Mouse (Mus musculus) liver, embryonic 14.5 days (tissue): ENCODE data around the gene Abhd5. TPM values are rescaled to one million over a fixed set of nuclear protein-coding genes. Genes with fewer than 3 reads are reported as not detected.

Experiments
- ATAC-seq: fragments of 200-750 bp; cut with Nextera tagmentation; 2 replicates; pipeline ENCODE4 v1.8.0; 2017; ENCODE audit warnings: moderate number of reproducible peaks, mild to moderate bottlenecking, moderate library complexity; ENCODE audit not compliant: insufficient read depth
- DNase-seq, 3 experiments: peaks; one replicate each; pipeline ENCODE4 v3.0.0-alpha.2; 2012 to 2013; ENCODE audit warnings: low read depth in 3 of 3, low spot score in 3 of 3
- H3K27ac ChIP-seq: fragments of 300-500 bp; sonication (generic); 2 replicates; pipeline ENCODE4 v1.5.1; 2014; ENCODE audit warnings: moderate library complexity, mild to moderate bottlenecking, control low read depth, inconsistent platforms
- H3K27me3 ChIP-seq: fragments of 300-500 bp; sonication (generic); 2 replicates; pipeline ENCODE4 v1.6.1; 2014; ENCODE audit warnings: mild to moderate bottlenecking, low read length, moderate library complexity; ENCODE audit not compliant: control insufficient read depth, insufficient read depth
- H3K36me3 ChIP-seq: fragments of 300-500 bp; sonication (generic); replicated peaks from 2 replicates; pipeline ENCODE4 v1.6.1; 2014; ENCODE audit warnings: low read depth; ENCODE audit not compliant: control insufficient read depth, insufficient read depth
- H3K4me1 ChIP-seq, 2 experiments: fragments of 200-500 bp in 1 of 2; fragments of 300-500 bp in 1 of 2; sonication (generic) in 1 of 2; replicated peaks; 2 replicates each; pipeline ENCODE4 v1.6.1; 2012 to 2014; ENCODE audit warnings: antibody characterized with exemption in 1 of 2, inconsistent platforms in 1 of 2, low read length in 1 of 2; ENCODE audit not compliant: control insufficient read depth in 2 of 2, insufficient read depth in 2 of 2
- H3K4me2 ChIP-seq: fragments of 300-500 bp; sonication (generic); 2 replicates; pipeline ENCODE4 v1.6.1; 2014; ENCODE audit warnings: low read depth, mild to moderate bottlenecking, control low read depth, moderate library complexity
- H3K4me3 ChIP-seq, 2 experiments: fragments of 200-500 bp in 1 of 2; fragments of 300-500 bp in 1 of 2; sonication (generic) in 1 of 2; 2 replicates each; pipeline ENCODE4 v1.5.1; 2012 to 2014; ENCODE audit warnings: low read depth in 2 of 2, low read length in 2 of 2, mild to moderate bottlenecking in 2 of 2, control low read depth in 1 of 2, inconsistent platforms in 1 of 2, moderate library complexity in 1 of 2; ENCODE audit not compliant: insufficient read depth in 1 of 2
- H3K9ac ChIP-seq: fragments of 300-500 bp; sonication (generic); replicated peaks from 2 replicates; pipeline ENCODE4 v1.6.1; 2014; ENCODE audit warnings: mild to moderate bottlenecking, control low read depth, moderate library complexity
- H3K9me3 ChIP-seq: fragments of 300-500 bp; sonication (generic); 2 replicates; pipeline ENCODE4 v1.6.1; 2016; ENCODE audit warnings: low read length, mixed read lengths; ENCODE audit not compliant: control insufficient read depth
- CTCF ChIP-seq: IDR thresholded peaks from 2 replicates; pipeline ENCODE4 v1.5.1; 2016; ENCODE audit warnings: antibody characterized with exemption, low read depth, control low read depth
- EP300 ChIP-seq: IDR thresholded peaks from 2 replicates; pipeline ENCODE4 v1.6.1; 2016; ENCODE audit warnings: antibody characterized with exemption, low read depth
- WGBS: fragments of 180-500 bp; shearing (Covaris S2); extraction: QIAGEN DNeasy Blood & Tissue Kit; methylation state at CpG from one replicate; pipeline ENCODE4 v1.1.7; 2014; ENCODE audit not compliant: insufficient replicate concordance; 5-methylcytosine and 5-hydroxymethylcytosine counted together
- polyA plus RNA-seq, 2 experiments: library from polyadenylated mRNA; depleted of rRNA in 1 of 2; stranded (reverse) in 1 of 2; unstranded in 1 of 2; fragments of >200 nt; fragmentation: Nextera tagmentation in 1 of 2; extraction: Ambion mirVana in 1 of 2; gene quantifications; 2 replicates each; pipeline versions ENCODE4 v1.2.1 to v1.2.3; 2012 to 2014

The Abhd5 gene
- polyA plus RNA-seq, 2 experiments = 15.6 to 26.1 TPM

- Histone ChIP-seq H3K9me3 (no peaks in the 10 kb centered on the region), H3K4me3 (no peak overlapping the region), H3K9ac (no peak overlapping the region), H3K4me2 (no peak overlapping the region), H3K27ac (no peak overlapping the region), H3K27me3 (no peaks in the 10 kb centered on the region), H3K4me1 (no peaks in the 10 kb centered on the region), H3K36me3 (no peaks in the 10 kb centered on the region)
- DNase-seq = no peak
- no peak for TF ChIP-seq EP300
- TF ChIP-seq CTCF = no peak
- no peak for ATAC-seq
- WGBS = 64% methylated on average over 8 of the region's 8 CpGs
Observed at GRCm38 (mm10) chr9:122415056-122415775, 63.8 kb downstream of the Abhd5 start.

GRCm38 (mm10) chr9:122416617-122417016, 65.2 kb downstream of the Abhd5 start:
- DNase-seq = no peak
- Histone ChIP-seq H3K9ac (no peak overlapping the region), H3K27me3 (no peaks in the 10 kb centered on the region), H3K36me3 (no peaks in the 10 kb centered on the region), H3K4me1 (no peaks in the 10 kb centered on the region), H3K4me2 (no peak overlapping the region), H3K4me3 (no peak overlapping the region), H3K27ac (no peak overlapping the region), H3K9me3 (no peaks in the 10 kb centered on the region)
- ATAC-seq = no peak
- 56% methylated on average over 2 of the region's 2 CpGs for WGBS
- TF ChIP-seq CTCF (no peak), EP300 (no peak)

GRCm38 (mm10) chr9:122420195-122420756, 68.9 kb downstream of the Abhd5 start:
- no peak for DNase-seq
- no peaks in the 10 kb centered on the region for H3K36me3 ChIP-seq
- H3K27me3 ChIP-seq = no peaks in the 10 kb centered on the region
- H3K4me3 ChIP-seq = no peak overlapping the region
- no peak overlapping the region for H3K4me2 ChIP-seq
- ATAC-seq = no peak
- no peak overlapping the region for H3K9ac ChIP-seq
- H3K27ac ChIP-seq = no peak overlapping the region
- no peaks in the 10 kb centered on the region for H3K9me3 ChIP-seq
- TF ChIP-seq EP300 (no peak), CTCF (no peak)
- 59% methylated on average over 5 of the region's 5 CpGs for WGBS
- H3K4me1 ChIP-seq = no peaks in the 10 kb centered on the region

- no peak overlapping the region for H3K9ac ChIP-seq
- 15% methylated on average over 13 of the region's 13 CpGs for WGBS
- H3K9me3 ChIP-seq = no peaks in the 10 kb centered on the region
- H3K27me3 ChIP-seq = no peaks in the 10 kb centered on the region
- DNase-seq = peak; percentile 22 to 33 (median 28)
- no peak overlapping the region for H3K4me3 ChIP-seq
- no peaks in the 10 kb centered on the region for H3K4me1 ChIP-seq
- no peak for ATAC-seq
- TF ChIP-seq CTCF (peak; percentile 96), EP300 (no peak)
- H3K4me2 ChIP-seq = no peak overlapping the region
- H3K36me3 ChIP-seq = no peaks in the 10 kb centered on the region
- H3K27ac ChIP-seq = no peak overlapping the region
Observed at GRCm38 (mm10) chr9:122420772-122421764, 69.7 kb downstream of the Abhd5 start.

GRCm38 (mm10) chr9:122421911-122422310, 70.5 kb downstream of the Abhd5 start:
- Histone ChIP-seq H3K9me3 (no peaks in the 10 kb centered on the region), H3K9ac (no peak overlapping the region), H3K4me3 (no peak overlapping the region), H3K27me3 (no peaks in the 10 kb centered on the region), H3K4me2 (no peak overlapping the region), H3K27ac (no peak overlapping the region), H3K4me1 (no peaks in the 10 kb centered on the region), H3K36me3 (no peaks in the 10 kb centered on the region)
- TF ChIP-seq EP300 (no peak), CTCF (no peak)
- WGBS = 67% methylated on average over 8 of the region's 8 CpGs
- DNase-seq = no peak
- ATAC-seq = no peak
